Mouse (Mus musculus): ENCODE results near the gene Bud31.

DNA sequence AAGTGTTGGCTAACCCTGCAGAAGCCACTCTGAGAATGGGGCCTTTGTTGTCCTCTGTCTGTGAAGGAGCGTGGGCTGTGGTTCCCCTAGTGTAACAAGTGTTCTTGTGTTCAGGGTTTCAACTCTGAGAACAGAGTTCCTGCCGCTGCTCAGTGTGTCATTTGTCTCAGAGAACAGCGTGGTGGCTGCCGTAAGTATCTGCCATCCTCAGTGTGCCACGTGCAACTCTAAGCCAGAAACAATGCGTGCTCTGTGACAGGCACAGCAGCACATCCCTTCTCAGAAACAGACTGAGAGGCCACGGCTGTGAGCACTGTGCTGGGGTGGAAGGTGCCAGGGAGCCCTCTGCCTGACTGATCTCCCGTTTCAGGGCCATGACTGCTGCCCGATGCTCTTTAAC lies 35.8 kb upstream of the Bud31 start:
- TF ChIP-seq POLR2A (IDR thresholded peaks at IDR 0.05; ENCODE audit: borderline replicate concordance, extremely low read depth, insufficient read depth, insufficient read length, poor library complexity, severe bottlenecking), result no peak
- TF ChIP-seq CTCF (IDR thresholded peaks at IDR 0.05; ENCODE audit: borderline replicate concordance, extremely low read depth, insufficient read depth, insufficient read length), result no peak
